Mouse (Mus musculus): ENCODE data around the gene Mobp. TPM values are rescaled to one million over a fixed set of nuclear protein-coding genes. Genes with fewer than 3 reads are reported as not detected.

Mobp gene
- polyA plus RNA-seq, 1 experiment: not detected

- Histone ChIP-seq H3K27me3 (ENCODE audit: control insufficient read depth, insufficient read depth, low read length) (no peaks in the 10 kb centered on the region), H3K36me3 (ENCODE audit: control insufficient read depth, insufficient read depth, low read length) (peaks cover 11% of the 10 kb centered on the region), H3K4me1 (ENCODE audit: control insufficient read depth, insufficient read depth, insufficient read length, low read length) (no peaks in the 10 kb centered on the region), H3K27ac (ENCODE audit: insufficient read depth, low read depth, low read length) (no peak overlapping the region), H3K4me3 (ENCODE audit: low read depth, low read length) (no peak overlapping the region)
- TF ChIP-seq POLR2A (IDR thresholded peaks at IDR 0.05; ENCODE audit: low read depth, low read length) (no peak), CTCF (IDR thresholded peaks at IDR 0.05; ENCODE audit: extremely low read depth, insufficient read length, insufficient replicate concordance, low read depth, low read length) (no peak)
- WGBS: 90% methylated on average over 11 of the region's 11 CpGs
These were observed 14.1 kb upstream of the Mobp start for GRCm38 (mm10) chr9:120135454-120135853.

- Histone ChIP-seq H3K36me3 (ENCODE audit: control insufficient read depth, insufficient read depth, low read length) (no peaks in the 10 kb centered on the region), H3K27me3 (ENCODE audit: control insufficient read depth, insufficient read depth, low read length) (no peaks in the 10 kb centered on the region), H3K4me3 (ENCODE audit: low read depth, low read length) (no peak overlapping the region), H3K4me1 (ENCODE audit: control insufficient read depth, insufficient read depth, insufficient read length, low read length) (no peaks in the 10 kb centered on the region), H3K27ac (ENCODE audit: insufficient read depth, low read depth, low read length) (no peak overlapping the region)
- TF ChIP-seq POLR2A (IDR thresholded peaks at IDR 0.05; ENCODE audit: low read depth, low read length) (no peak), CTCF (IDR thresholded peaks at IDR 0.05; ENCODE audit: extremely low read depth, insufficient read length, insufficient replicate concordance, low read depth, low read length) (peak; percentile 54; the same call in 1 of the 2 replicates)
- WGBS: 5% methylated on average over 4 of the region's 4 CpGs
These were observed 8.9 kb upstream of the Mobp start for GRCm38 (mm10) chr9:120140652-120141051.

DNA sequence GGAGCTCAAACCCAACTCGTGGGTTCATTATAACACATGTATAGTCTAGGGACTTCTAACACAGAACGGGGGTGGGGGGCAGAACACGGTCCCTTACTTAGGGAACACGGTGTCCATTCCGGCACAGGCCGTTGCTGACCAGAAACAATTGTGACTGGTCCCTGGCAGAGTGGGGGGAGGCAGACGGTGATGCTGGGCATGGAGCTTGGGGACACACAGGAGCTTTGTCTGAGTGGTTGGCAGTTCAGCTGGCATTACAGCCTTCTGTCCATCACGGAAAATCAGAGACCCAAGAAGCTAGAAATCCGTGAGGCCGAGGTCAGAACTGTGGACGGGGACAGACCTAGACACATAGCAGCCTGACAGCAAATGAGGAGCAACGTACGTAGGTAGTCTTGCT lies 5.0 kb upstream of the Mobp start:
- 78% methylated on average over 13 of the region's 13 CpGs for WGBS
- no peak for TF ChIP-seq POLR2A (IDR thresholded peaks at IDR 0.05; ENCODE audit: low read depth, low read length)
- TF ChIP-seq CTCF (IDR thresholded peaks at IDR 0.05; ENCODE audit: extremely low read depth, insufficient read length, insufficient replicate concordance, low read depth, low read length): no peak

DNA sequence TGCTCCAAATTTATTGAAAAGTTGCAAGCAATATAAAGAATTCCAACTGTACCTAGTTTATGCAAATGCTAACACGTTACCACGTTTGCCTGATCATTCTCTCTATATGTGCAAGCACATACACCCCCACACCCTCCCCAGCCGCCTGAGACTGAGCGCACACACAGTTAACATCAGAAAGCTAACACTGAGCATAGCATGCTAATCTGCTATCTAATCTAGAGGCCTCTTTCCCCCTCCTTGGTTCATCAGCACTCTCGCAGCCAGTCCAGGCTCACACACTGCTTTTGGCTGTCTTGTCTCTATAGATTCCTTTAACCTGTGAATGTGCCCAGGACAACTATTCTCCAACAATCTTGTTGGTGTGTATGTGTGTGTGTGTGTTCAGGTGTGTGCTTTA lies 1.6 kb downstream of the Mobp start:
- TF ChIP-seq POLR2A (IDR thresholded peaks at IDR 0.05; ENCODE audit: low read depth, low read length): no peak
- no peak for TF ChIP-seq CTCF (IDR thresholded peaks at IDR 0.05; ENCODE audit: extremely low read depth, insufficient read length, insufficient replicate concordance, low read depth, low read length)
- WGBS: 40% methylated on average over 5 of the region's 5 CpGs
- H3K27ac ChIP-seq (ENCODE audit: insufficient read depth, low read depth, low read length): no peak overlapping the region
- no peaks in the 10 kb centered on the region for H3K4me1 ChIP-seq (ENCODE audit: control insufficient read depth, insufficient read depth, insufficient read length, low read length)
- H3K27me3 ChIP-seq (ENCODE audit: control insufficient read depth, insufficient read depth, low read length): no peaks in the 10 kb centered on the region
- H3K36me3 ChIP-seq (ENCODE audit: control insufficient read depth, insufficient read depth, low read length): no peaks in the 10 kb centered on the region
- H3K4me3 ChIP-seq (ENCODE audit: low read depth, low read length): no peak overlapping the region

More for the DNA sequence above, 5.0 kb upstream of the Mobp start:
- no peak overlapping the region for H3K4me3 ChIP-seq (ENCODE audit: low read depth, low read length)
- no peaks in the 10 kb centered on the region for H3K4me1 ChIP-seq (ENCODE audit: control insufficient read depth, insufficient read depth, insufficient read length, low read length)
- no peak overlapping the region for H3K27ac ChIP-seq (ENCODE audit: insufficient read depth, low read depth, low read length)
- H3K36me3 ChIP-seq (ENCODE audit: control insufficient read depth, insufficient read depth, low read length): no peaks in the 10 kb centered on the region
- no peaks in the 10 kb centered on the region for H3K27me3 ChIP-seq (ENCODE audit: control insufficient read depth, insufficient read depth, low read length)

GRCm38 (mm10) chr9:120151906-120152399 lies 2.4 kb downstream of the Mobp start:
- Histone ChIP-seq H3K27ac (ENCODE audit: insufficient read depth, low read depth, low read length) (no peak overlapping the region), H3K4me3 (ENCODE audit: low read depth, low read length) (no peak overlapping the region), H3K4me1 (ENCODE audit: control insufficient read depth, insufficient read depth, insufficient read length, low read length) (no peaks in the 10 kb centered on the region), H3K27me3 (ENCODE audit: control insufficient read depth, insufficient read depth, low read length) (no peaks in the 10 kb centered on the region), H3K36me3 (ENCODE audit: control insufficient read depth, insufficient read depth, low read length) (no peaks in the 10 kb centered on the region)
- WGBS: 63% methylated on average over 12 of the region's 12 CpGs
- TF ChIP-seq POLR2A (IDR thresholded peaks at IDR 0.05; ENCODE audit: low read depth, low read length) (no peak), CTCF (IDR thresholded peaks at IDR 0.05; ENCODE audit: extremely low read depth, insufficient read length, insufficient replicate concordance, low read depth, low read length) (no peak)

GRCm38 (mm10) chr9:120158047-120158446 lies 8.5 kb downstream of the Mobp start:
- Histone ChIP-seq H3K36me3 (ENCODE audit: control insufficient read depth, insufficient read depth, low read length) (no peaks in the 10 kb centered on the region), H3K4me3 (ENCODE audit: low read depth, low read length) (no peak overlapping the region), H3K4me1 (ENCODE audit: control insufficient read depth, insufficient read depth, insufficient read length, low read length) (no peaks in the 10 kb centered on the region), H3K27ac (ENCODE audit: insufficient read depth, low read depth, low read length) (no peak overlapping the region), H3K27me3 (ENCODE audit: control insufficient read depth, insufficient read depth, low read length) (no peaks in the 10 kb centered on the region)
- TF ChIP-seq CTCF (IDR thresholded peaks at IDR 0.05; ENCODE audit: extremely low read depth, insufficient read length, insufficient replicate concordance, low read depth, low read length): no peak
- TF ChIP-seq POLR2A (IDR thresholded peaks at IDR 0.05; ENCODE audit: low read depth, low read length): no peak
- WGBS: 14% methylated on average over 4 of the region's 4 CpGs

- Histone ChIP-seq H3K4me1 (ENCODE audit: control insufficient read depth, insufficient read depth, insufficient read length, low read length) (no peaks in the 10 kb centered on the region), H3K27me3 (ENCODE audit: control insufficient read depth, insufficient read depth, low read length) (0 out of 2 replicates have a peak, but pooled peaks cover 2% of the 10 kb centered on the region), H3K4me3 (ENCODE audit: low read depth, low read length) (no peak overlapping the region), H3K36me3 (ENCODE audit: control insufficient read depth, insufficient read depth, low read length) (no peaks in the 10 kb centered on the region), H3K27ac (ENCODE audit: insufficient read depth, low read depth, low read length) (no peak overlapping the region)
- TF ChIP-seq POLR2A (IDR thresholded peaks at IDR 0.05; ENCODE audit: low read depth, low read length) (no peak), CTCF (IDR thresholded peaks at IDR 0.05; ENCODE audit: extremely low read depth, insufficient read length, insufficient replicate concordance, low read depth, low read length) (no peak)
- 83% methylated on average over 16 of the region's 16 CpGs for WGBS
These were observed 14.4 kb downstream of the Mobp start for GRCm38 (mm10) chr9:120163862-120164261.
